Mouse (Mus musculus) MN1 (cell line): Measurements from ENCODE around the gene Cnot4.
A peak's percentile ranks its signal among the peaks of the same experiment; 100 is the strongest.
"Not testable (repeated sequence)": the region's sequence is repeated elsewhere in the genome, so short reads cannot be mapped to it uniquely, and the experiment has no call there.

Experiments used
- DNase-seq: peaks from one replicate; pipeline ENCODE4 v3.0.0-alpha.2; 2016; ENCODE audit warnings: low spot score

Gene Cnot4

GRCm38 (mm10) chr6:35133579-35134488 lies at the start of gene Cnot4:
Gene Cnot4 (minus strand): TSS chr6:35133724.
- DNase-seq, result peak; percentile 97

GRCm38 (mm10) chr6:35179299-35179698 lies 45.8 kb upstream of the Cnot4 start:
- DNase-seq, result not testable (repeated sequence)

- peak; percentile 70 for DNase-seq
Observed at GRCm38 (mm10) chr6:35177650-35178272, 44.2 kb upstream of the Cnot4 start.

GRCm38 (mm10) chr6:35176979-35177649 lies 43.6 kb upstream of the Cnot4 start, which contains the start of gene Nup205:
Gene Nup205 (plus strand): TSS chr6:35177421.
- DNase-seq, result peak; percentile 88

- DNase-seq, result no peak
Observed at GRCm38 (mm10) chr6:35173181-35173580, 39.7 kb upstream of the Cnot4 start.

GRCm38 (mm10) chr6:35172028-35172427 lies 38.5 kb upstream of the Cnot4 start:
- DNase-seq, result not testable (repeated sequence)

- no peak for DNase-seq
Observed at GRCm38 (mm10) chr6:35169250-35169649, 35.7 kb upstream of the Cnot4 start.

GRCm38 (mm10) chr6:35154540-35154939 lies 21.0 kb upstream of the Cnot4 start:
- DNase-seq, result no peak

- no peak for DNase-seq
Observed at GRCm38 (mm10) chr6:35147726-35148422, 14.3 kb upstream of the Cnot4 start.

GRCm38 (mm10) chr6:35145569-35145968 lies 12.0 kb upstream of the Cnot4 start:
- DNase-seq, result no peak

- DNase-seq, result no peak
Observed at GRCm38 (mm10) chr6:35140351-35140750, 6.8 kb upstream of the Cnot4 start.

GRCm38 (mm10) chr6:35134844-35135243 lies 1.3 kb upstream of the Cnot4 start:
- no peak for DNase-seq

GRCm38 (mm10) chr6:35133246-35133578 lies 312 bp downstream of the Cnot4 start:
- DNase-seq, result no peak

GRCm38 (mm10) chr6:35132806-35133205 lies 718 bp downstream of the Cnot4 start:
- DNase-seq, result peak; percentile 26

GRCm38 (mm10) chr6:35122488-35122887 lies 11.0 kb downstream of the Cnot4 start:
- no peak for DNase-seq

GRCm38 (mm10) chr6:35121925-35122324 lies 11.6 kb downstream of the Cnot4 start:
- no peak for DNase-seq

GRCm38 (mm10) chr6:35102457-35102856 lies 31.1 kb downstream of the Cnot4 start:
- no peak for DNase-seq

- DNase-seq, result no peak
Observed at GRCm38 (mm10) chr6:35084927-35085326, 48.6 kb downstream of the Cnot4 start.

- no peak for DNase-seq
Observed at GRCm38 (mm10) chr6:35075148-35075547, 58.4 kb downstream of the Cnot4 start.

GRCm38 (mm10) chr6:35071261-35071660 lies 62.3 kb downstream of the Cnot4 start:
- DNase-seq, result no peak

- DNase-seq, result no peak
Observed at GRCm38 (mm10) chr6:35062446-35062845, 71.1 kb downstream of the Cnot4 start.

GRCm38 (mm10) chr6:35043127-35043526 lies 90.4 kb downstream of the Cnot4 start:
- no peak for DNase-seq
